Mouse (Mus musculus) urinary bladder, postnatal 4 days (tissue): Measurements from ENCODE around the gene Camsap3.

Source experiments
- DNase-seq, 2 experiments: peaks; one replicate each; pipeline ENCODE4 v3.0.0; 2021 to 2022; ENCODE audit warnings: low spot score in 2 of 2

Gene Camsap3

DNA sequence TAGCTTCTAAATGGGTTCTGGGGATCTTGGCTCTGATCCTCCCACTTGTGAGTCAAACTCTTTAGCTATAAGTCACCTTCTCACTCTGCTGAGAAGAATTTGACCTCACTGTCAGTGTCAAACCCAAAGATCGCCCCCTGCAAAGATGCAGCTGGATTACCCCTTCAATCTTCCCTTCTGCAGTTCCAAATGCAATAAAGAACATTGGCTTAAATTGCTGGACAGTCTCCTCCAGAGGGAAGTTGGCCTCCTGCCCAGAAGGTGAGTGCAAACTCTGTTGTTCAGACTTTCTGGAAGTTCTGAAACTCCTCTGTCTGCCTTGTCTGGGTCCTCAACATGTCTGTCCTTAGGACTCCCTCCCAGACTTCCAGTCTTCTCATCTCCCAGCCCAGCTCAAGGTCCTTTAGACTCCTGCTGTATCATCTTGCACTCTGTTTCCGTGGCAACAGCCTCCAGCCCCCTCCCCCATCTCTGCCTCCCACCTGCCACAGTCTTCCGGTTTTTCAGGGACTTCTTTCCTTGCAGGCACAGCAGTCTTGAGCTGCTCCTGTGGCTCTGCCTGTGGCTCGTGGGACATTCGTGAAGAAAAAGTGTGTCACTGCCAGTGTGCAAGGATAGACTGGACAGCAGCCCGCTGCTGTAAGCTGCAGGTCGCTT lies 69.8 kb downstream of the Camsap3 start:
- no peak for DNase-seq
